Mouse (Mus musculus): ENCODE measurements around the gene Mesd.
A peak's percentile ranks its signal among the peaks of the same experiment; 100 is the strongest.

Gene Mesd

GRCm38 (mm10) chr7:83884021-83884658 lies at the start of gene Mesd, which contains the start of gene Tlnrd1:
TSS of gene Mesd (plus strand) at chr7:83884466.
TSS of gene Tlnrd1 (minus strand) at chr7:83884305.
- peak; percentile 84 to 88 for DNase-seq (ENCODE audit: low spot score in 2 of 2)

- no peak for DNase-seq (ENCODE audit: low spot score in 2 of 2)
Measured at GRCm38 (mm10) chr7:83838525-83839224, 45.6 kb upstream of the Mesd start.

- DNase-seq (ENCODE audit: low spot score in 2 of 2), result no peak
Measured at GRCm38 (mm10) chr7:83840076-83840475, 44.2 kb upstream of the Mesd start.

- DNase-seq (ENCODE audit: low spot score in 2 of 2), result no peak
Measured at GRCm38 (mm10) chr7:83842486-83843259, 41.6 kb upstream of the Mesd start.

GRCm38 (mm10) chr7:83844807-83845206 lies 39.5 kb upstream of the Mesd start:
- no peak for DNase-seq (ENCODE audit: low spot score in 2 of 2)

- DNase-seq (ENCODE audit: low spot score in 2 of 2), result no peak
Measured at GRCm38 (mm10) chr7:83847187-83848075, 36.8 kb upstream of the Mesd start.

- DNase-seq (ENCODE audit: low spot score in 2 of 2), result no peak
Measured at GRCm38 (mm10) chr7:83851569-83852380, 32.5 kb upstream of the Mesd start.

GRCm38 (mm10) chr7:83852381-83853380 lies 31.6 kb upstream of the Mesd start:
- DNase-seq (ENCODE audit: low spot score in 2 of 2), result no peak

GRCm38 (mm10) chr7:83855203-83855602 lies 29.1 kb upstream of the Mesd start:
- no peak for DNase-seq (ENCODE audit: low spot score in 2 of 2)

GRCm38 (mm10) chr7:83856353-83857207 lies 27.7 kb upstream of the Mesd start:
- no peak for DNase-seq (ENCODE audit: low spot score in 2 of 2)

GRCm38 (mm10) chr7:83857208-83857488 lies 27.1 kb upstream of the Mesd start:
- no peak for DNase-seq (ENCODE audit: low spot score in 2 of 2)

- no peak for DNase-seq (ENCODE audit: low spot score in 2 of 2)
Measured at GRCm38 (mm10) chr7:83857921-83858320, 26.3 kb upstream of the Mesd start.

GRCm38 (mm10) chr7:83859378-83860083 lies 24.7 kb upstream of the Mesd start:
- DNase-seq (ENCODE audit: low spot score in 2 of 2), result peak in 1 of 2 experiments; percentile 72

- no peak for DNase-seq (ENCODE audit: low spot score in 2 of 2)
Measured at GRCm38 (mm10) chr7:83863554-83863953, 20.7 kb upstream of the Mesd start.

- DNase-seq (ENCODE audit: low spot score in 2 of 2), result no peak
Measured at GRCm38 (mm10) chr7:83868200-83868599, 16.1 kb upstream of the Mesd start.

GRCm38 (mm10) chr7:83869839-83870543 lies 14.3 kb upstream of the Mesd start:
- DNase-seq (ENCODE audit: low spot score in 2 of 2), result no peak

- DNase-seq (ENCODE audit: low spot score in 2 of 2), result no peak
Measured at GRCm38 (mm10) chr7:83877088-83877487, 7.2 kb upstream of the Mesd start.
